Mouse (Mus musculus) right cerebral cortex, postnatal 10 days (tissue): Measurements from ENCODE around the gene Hdac1.
"Not testable (repeated sequence)": the region's sequence is repeated elsewhere in the genome, so short reads cannot be mapped to it uniquely, and the experiment has no call there.

Source experiments
- DNase-seq, 2 experiments: peaks; one replicate each; pipeline ENCODE4 v3.0.0; 2021; ENCODE audit warnings: low spot score in 2 of 2

Hdac1 gene

DNA sequence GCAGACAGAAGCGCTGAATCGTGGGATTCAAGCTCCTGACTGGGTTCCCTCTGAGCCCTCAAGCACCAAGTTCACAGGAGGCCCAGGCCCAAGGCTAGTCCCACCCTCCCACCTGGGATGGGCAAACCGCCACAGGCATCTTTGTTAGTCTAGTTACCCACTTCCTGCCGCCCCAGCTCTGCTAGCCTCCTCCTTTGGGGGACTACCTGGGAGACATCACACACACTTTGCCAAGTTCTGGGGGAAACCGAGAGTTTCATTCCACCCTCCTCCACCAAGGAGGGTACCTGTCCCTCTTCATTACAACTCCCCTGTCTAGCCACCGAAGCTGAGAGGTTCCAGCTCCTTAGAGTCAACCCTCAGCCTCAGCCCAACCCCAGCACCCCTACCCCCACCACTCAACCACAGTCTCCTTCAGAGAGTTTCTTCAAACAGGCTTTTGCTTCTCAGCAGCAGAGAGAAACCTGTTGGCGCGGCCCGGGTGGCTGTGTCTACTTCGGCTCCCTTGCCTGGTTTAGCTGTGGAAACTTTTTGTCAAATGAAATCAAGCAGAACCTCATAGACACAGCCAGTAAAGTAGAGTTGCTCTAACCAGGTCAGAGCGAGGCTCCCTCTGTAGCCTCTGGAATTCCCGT is 15.9 kb upstream of the Hdac1 start:
- DNase-seq: no peak

DNA sequence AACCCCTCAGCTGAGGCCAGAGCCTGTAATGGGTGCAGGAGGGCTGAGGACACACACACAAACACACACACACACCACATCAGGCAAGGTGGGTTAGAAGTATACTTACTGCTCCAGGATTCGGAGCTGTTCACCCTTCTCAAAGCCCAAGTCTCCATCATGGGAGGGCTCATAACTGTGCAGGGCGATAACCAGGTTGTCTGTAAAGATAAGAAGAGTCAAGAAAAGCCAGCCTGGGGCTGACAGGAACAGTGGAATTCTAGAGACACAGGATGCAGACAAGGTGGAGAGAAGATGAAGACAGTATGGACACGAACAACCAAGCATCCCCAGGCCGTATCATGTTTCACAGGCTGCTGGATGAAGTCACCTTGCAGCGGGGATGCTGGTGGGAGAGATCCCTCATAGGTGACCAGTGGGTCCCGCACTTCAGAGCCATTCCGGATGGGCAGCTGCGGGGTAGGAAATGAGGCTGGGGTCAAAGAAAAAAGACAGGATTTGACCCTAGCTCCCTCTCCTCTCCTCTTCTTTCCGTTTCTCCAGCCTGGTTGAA is 14.8 kb upstream of the Hdac1 start:
- DNase-seq: no peak

DNA sequence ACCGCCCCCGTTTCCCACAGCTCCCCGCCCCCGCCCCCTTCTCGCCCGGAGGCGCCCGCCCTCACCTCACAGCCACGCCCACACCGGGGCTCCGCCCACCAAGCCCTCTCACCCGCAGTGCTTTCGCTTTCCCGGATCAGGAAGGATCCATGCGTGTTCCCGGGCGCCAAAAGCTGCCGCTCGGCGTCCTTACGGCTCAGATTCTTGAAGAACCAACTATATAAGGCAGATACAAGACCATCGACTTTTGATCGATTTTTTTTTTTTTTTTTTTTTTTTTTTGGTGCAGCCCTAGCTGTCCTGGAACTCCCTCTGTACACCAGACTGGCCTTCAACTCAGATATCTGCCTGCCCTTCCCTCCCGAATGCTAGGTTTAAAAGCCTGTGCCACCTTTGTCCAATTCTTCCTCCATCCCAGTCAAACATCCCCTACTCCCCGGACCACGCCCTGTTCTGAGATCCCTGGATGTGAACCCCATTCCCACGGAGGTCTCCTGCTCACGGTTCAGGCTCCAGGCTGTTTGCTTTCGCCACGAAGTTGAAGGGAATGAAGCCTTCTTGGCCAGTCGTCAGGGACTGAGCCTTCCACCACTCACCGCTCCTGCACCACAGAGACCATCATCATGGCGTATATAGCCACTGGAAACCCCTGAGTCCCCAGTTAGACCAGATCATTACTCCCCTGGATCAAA is 14.2 kb upstream of the Hdac1 start:
- DNase-seq: peak; percentile 90 to 92

DNA sequence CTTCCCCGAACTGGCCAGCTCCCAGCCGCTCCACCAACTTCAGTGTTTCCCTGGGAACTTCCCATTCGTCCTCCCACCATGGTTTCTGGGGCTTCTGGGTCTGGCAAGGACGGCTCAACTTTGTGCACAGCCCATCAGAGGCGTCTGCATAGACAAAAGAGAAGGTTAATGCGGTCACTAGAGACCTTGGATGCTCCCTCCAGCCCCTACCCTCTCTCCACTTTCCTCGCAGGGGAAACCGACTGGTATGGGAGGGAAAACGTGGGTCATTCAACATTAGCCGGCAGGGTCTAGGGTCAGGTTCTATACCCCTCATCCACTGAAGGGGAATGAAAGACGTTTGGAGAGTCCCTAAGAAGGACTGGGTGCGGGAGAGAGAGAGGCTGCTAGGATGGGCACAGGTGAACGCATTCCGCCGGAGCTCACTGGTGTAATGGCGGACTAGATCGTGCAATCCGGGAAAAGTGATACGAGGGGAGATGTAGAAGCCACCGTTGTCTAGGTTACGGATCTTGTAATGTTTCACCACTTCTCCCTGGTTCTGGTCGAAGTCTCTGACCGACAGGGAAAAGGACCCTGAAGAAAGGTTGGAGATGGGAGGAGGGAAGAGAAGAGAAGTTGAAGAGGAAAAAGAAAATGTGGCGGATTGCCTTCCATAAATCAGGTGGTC is 13.5 kb upstream of the Hdac1 start:
- DNase-seq: peak; percentile 49 to 59

DNA sequence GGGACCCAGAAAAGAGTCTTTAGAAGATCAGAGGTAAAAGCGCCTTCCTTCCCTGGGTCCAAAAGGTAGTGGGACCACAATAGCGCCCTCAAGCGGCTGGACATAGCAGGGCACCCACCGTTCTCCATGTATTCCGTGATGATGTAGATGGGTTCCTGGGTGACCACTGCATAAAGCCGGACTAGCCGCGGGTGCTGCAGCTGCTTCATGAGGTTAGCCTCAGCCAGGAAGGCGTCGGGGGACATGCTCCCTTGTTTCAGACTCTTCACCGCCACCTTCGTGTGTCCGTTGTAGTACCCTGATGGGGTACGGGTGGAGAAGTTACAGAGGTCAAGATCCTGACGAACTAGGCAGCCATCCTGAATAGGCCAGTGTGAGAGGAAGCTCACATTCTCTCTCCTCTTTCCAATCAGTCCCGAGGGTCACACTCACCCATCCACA is 12.9 kb upstream of the Hdac1 start:
- DNase-seq: peak; percentile 68 to 72

DNA sequence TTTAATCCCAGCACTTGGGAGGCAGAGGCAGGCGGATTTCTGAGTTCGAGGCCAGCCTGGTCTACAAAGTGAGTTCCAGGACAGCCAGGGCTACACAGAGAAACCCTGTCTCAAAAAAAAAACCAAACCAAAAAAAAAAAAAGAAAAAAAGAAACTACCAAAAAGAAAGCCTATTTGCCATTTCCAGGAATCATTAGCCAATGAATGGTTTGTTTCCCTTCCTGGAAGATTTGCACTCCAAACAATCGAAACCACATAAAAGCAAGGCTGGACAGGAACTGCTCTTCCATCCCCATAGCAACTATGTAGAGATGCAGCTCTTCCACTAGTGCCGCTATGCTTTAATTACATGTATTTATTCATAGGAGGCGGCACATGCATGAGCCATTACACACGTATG is 12.0 kb upstream of the Hdac1 start:
- not testable (repeated sequence) for DNase-seq

DNA sequence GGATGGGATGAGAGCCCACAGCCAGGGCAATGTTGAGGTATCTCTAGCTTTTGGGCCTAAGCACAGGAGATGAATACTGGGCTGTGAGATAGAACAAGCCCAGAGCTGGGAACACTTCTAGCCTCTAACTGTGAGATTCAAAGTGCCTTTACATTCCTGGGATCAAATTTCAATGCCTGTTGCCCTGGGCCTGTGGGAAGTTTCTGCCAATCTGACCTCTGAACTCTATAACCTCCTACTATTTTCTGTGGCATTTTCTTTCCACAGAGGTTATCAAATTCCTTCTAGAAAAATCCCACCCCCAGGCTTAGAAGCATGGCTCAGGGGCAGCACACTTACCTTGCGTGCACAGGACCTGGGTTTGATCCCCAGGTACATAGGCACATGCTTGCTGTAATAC is 7.8 kb upstream of the Hdac1 start:
- DNase-seq: no peak

DNA sequence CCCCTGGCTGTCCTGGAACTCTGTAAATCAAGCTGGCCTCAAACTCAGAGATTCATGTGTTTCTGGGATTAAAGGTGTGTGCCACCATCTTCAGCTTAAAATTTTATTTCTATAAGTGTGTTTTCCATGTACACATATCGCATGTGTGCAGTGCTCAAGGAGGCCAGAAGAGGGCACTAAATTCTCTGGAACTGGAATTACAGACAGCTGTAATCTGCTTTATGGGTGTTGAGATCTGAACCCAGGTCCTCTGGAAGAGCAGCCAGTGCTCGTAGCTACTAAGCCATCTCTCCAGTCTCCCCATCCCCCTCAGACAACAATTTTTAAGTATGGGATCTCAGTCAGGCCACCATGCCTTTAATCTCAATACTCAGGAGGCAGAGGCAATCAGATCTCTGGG is 6.8 kb upstream of the Hdac1 start:
- DNase-seq: no peak

DNA sequence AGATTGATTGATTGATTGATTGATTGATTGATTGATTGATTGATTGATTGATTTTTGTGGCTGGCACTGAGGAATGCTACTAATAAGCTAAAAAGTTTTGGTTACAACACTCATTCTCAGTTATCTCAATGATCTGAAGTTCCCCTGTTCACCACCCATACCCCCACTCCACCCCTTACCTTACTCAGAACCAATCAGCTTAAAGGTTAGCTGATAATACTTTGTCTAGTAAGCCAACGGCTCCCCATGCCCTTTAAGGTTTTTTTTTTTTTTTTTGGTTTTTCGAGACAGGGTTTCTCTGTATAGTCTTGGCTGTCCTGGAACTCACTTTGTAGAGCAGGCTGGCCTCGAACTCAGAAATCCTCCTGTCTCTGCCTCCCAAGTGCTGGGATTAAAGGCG is 5.1 kb upstream of the Hdac1 start:
- not testable (repeated sequence) for DNase-seq

DNA sequence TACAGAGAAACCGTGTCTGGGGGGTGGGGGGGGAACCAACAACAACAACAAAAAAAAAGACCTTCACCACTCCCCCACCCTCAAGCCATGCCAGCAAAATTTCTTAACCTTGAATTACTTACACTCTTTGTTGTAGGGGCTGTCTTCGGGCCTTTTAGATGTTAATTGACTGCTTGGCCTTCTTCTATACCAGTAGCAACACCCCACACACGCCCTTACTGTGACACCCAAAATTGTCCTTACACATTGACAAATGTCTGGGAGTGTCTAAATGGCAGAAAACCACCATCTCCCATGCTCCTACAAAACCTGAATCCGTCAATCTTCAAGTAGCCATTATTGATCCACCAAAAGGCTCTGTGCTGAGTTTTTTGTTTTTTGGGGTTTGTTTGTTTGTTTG is 1.6 kb upstream of the Hdac1 start:
- no peak for DNase-seq

DNA sequence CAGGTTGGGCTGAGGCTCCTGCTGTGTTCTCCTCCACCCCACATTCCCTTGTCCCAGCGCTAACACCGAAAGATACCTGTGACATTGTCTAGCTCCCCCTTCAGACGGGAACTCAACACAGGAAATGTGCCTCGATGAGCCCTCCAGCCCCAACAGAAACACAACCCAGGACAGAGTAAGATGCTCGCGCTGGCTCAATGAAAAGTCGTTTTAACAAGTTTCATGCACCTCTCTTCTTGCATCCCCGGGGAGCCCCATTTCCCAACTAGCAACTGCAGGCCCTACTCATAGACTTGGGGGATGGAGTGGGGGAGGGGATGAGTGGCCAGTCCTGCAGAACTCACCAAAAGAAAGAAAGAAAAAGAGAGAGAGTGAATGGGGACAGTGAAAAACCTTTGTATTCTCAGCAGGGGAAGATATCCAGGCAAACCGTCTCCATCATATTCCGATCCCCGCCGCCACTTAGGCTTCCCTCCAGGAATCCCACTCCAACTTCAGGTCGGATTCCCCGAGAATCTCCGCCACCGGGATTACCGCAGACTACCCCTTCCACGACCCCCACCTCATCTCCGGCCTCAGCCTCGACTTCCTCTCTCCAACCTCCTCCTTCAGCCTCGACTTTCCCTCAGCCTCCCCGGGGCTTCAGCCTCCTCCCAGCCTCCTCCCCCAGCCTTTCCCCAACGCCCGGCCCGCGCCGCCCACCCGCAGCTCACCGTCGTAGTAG is 483 bp downstream of the Hdac1 start:
- no peak for DNase-seq

DNA sequence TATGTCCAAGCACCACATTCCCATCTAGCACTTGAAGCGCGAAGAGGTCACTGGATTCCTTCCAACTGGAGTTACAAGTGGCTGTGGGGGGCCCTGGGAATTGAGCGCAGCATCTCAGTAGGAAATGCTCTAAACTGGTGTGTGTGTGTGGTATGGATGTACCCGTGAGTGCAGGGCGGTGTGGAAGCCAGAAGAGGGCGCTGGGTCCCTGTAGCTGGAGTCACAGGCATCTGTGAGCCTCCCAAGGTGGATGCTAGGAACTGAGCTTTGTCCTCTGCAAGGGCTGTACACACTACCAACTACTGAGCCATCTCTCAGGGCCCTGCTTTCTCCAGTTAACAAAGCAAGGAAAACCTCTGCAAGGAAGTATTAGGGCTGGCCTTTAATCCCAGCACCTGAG is 2.5 kb downstream of the Hdac1 start:
- no peak for DNase-seq

DNA sequence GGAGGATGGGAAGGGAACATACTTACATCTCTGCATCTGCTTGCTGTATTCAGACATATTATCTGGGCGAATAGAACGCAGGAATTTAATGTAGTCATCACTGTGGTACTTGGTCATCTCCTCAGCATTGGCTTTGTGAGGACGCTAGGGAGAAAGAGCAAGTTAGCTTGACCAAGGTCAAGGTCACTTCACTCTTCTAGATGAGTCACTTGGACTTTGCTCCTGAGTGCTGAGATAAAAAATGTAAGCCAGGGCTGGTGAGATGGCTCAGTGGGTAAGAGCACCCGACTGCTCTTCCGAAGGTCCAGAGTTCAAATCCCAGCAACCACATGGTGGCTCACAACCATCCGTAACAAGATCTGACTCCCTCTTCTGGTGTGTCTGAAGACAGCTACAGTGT is 13.6 kb downstream of the Hdac1 start:
- not testable (repeated sequence) for DNase-seq

DNA sequence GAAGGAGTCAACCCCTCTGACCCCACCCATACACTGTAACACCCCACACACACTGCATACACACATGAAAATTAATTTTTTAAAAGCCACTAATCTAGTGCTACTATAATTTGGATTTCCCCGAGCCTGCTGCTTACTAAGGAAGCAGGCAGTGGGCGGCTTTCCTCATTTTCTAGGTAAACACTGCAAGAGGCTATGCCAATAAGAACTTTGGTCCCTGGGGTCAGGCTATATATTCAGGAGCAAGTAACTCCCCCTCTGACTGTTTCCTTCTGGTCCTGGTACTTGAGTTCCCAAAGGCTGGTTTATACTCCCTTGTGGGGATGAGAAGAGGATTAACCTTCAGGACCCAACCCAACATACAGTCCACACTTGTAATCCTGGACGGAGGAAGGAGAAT is 16.6 kb downstream of the Hdac1 start:
- DNase-seq: no peak

DNA sequence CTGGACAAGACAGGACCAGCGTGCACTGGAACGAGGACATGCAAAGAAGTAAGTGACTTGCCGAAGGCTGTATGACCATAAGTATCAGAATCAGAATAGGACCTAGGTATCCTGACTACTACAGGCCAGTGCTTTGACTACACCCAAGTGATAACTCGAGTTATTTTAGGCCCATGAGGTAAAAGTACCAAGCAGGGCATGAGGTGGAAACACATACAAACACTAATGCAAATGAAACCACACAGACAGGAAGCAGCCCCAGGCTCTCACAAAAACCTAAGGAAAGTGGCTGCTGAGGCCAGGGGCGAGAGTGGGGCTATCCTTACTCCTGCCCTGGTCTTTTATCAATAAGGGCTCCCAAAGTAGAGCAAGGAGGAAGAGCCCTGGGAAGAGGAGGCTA is 17.2 kb downstream of the Hdac1 start:
- no peak for DNase-seq

DNA sequence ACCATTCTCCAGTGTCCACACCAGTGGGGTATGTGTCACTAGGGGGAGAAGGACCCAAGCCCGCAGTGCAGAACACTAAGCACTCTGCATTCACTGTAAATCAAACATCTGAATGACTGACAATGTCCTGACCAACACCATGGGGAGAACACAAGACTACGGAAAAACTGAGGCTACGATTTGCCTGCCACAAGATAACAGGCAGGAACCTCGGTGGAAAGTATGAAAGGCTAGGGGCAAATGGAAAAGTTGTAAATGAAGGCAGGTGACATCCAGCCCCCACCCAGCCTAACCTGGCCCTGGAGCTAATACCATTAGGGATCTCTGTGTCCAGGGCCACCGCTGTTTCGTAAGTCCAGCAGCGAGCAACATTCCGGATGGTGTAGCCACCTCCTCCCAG is 24.0 kb downstream of the Hdac1 start:
- DNase-seq: no peak

DNA sequence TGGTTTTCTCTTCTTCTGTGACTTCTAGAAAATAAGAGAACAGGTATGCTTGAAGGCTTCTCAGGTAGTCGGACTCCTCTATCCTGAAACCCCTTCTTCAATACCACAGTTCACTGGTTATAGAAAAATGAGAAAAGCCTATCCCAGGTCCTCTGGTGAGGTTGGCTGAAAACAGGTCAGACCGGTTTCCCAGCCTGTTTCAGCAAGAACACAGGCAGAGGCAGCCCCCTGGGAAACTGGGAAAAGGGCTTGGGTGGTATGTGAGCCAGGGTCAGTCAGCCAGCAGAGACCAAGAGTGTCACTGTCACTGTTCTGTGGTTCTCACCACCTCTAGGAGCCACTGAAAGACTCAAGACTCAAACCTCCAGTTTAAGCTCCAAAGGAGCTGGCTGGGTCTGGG is 25.6 kb downstream of the Hdac1 start:
- DNase-seq: no peak

DNA sequence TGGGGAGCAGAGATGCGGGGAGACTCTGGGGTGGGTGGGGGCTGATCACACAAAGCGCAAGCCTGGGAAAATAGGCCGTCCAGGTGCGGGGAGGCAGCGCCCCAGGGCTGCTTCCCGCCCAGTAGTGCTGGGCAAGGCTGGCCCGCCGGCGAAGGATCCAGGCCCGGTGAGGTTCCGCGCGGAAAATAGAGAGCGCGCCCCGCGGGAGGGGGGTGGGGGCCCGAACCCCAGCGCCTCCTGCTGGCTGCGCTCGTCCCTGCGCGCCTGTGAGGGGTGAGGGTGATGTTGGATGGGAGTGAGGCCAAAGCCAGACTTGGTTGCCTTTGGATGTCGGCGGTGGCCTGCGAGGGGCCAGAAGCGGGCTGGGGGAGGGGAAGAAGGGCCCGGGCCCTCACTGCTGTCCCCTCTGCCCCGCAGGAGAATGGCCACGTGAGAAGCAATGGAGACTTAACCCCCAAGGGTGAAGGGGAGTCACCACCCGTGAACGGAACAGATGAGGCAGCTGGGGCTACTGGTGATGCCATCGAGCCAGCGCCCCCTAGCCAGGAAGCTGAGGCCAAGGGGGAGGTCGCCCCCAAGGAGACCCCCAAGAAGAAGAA is 28.1 kb downstream of the Hdac1 start:
- DNase-seq: peak; percentile 73 to 80

DNA sequence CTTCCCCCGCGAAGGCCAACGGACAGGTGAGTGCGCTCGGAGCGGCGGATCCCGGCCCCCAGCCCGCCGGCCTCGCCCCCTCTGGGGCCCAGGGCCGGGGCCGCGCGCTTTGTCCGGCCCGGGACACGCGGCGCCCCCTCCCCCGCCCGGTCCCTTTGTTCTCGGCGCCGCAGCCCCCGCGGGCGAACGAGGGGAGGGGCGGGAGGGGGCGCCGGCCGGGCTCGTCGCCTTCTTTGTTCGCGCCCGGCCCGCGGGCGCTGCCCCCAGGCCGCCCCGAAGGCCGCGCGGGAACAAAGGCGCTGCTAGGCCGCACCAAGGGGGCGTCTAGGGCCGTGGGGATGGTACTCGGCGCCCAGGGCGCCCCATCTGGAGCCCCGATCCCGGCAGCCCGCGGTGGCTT is 28.6 kb downstream of the Hdac1 start:
- DNase-seq: no peak

DNA sequence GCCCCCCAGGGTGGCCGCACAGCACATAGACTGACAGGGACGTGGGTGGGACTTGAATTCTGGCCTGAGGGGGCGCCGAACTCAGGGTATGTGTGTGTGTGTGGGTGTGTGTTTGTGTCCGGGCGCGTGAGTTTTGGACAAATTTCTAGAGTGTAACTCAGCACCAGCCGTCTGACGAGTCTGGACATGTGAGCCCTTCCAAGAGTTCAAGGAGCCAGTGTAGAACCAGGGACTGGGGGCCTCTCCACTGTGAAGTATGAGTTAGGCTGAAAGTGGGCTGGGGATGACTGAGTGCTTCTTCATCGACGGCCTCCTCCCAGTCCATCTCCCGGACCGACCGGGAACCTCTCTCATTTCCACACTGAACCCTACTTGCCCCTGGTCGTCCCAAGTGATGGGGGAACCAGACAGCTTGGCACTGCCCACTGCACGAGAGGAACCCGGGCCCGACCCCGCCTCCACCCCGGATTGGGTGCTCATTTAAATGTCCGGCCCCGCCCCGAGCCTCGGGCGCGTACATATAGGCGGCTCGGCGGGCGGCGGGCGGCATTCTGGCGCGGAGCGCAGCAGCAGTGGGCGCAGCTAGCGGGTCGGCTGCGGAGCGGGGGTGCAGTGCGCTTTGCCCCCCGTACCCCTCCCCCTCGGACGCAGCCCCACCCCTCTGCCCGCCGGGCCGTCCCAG is 29.3 kb downstream of the Hdac1 start, which contains the start of gene Marcksl1:
Gene Marcksl1 (plus strand): TSS at position 496 of the 682 bp plus-strand sequence.
- peak; percentile 95 to 96 for DNase-seq
